ENCODE assay signal across 8 mouse cellular contexts in genomic region chr12:39920466-39920913, GRCm38 (mm10).
DNase-seq lines count a peak whose midpoint lies in the region; ATAC-seq and TF ChIP-seq lines count a peak whose summit lies in the region.

No protein-coding gene starts in this region.

- peak; percentile 48; the same call in 1 of the 2 replicates for ATAC-seq in intestine, embryonic 16.5 days
- ATAC-seq in limb, embryonic 14.5 days (ENCODE audit: low FRiP score, low read depth) = peak; percentile 80
- ATAC-seq in neural tube, embryonic 13.5 days (ENCODE audit: low read depth) = peak; percentile 92

- no peaks in the 10 kb centered on the region for H3K9me3 ChIP-seq in intestine, embryonic 16.5 days (ENCODE audit: control insufficient read depth, low read length)
- no peaks in the 10 kb centered on the region for H3K9me3 ChIP-seq in limb, embryonic 14.5 days (ENCODE audit: control insufficient read depth, low read length)
- no peaks in the 10 kb centered on the region for H3K9me3 ChIP-seq in neural tube, embryonic 13.5 days

- no peaks in the 10 kb centered on the region for H3K4me1 ChIP-seq in intestine, embryonic 16.5 days (ENCODE audit: control insufficient read depth, insufficient read depth, low read length)
- H3K4me1 ChIP-seq in limb, embryonic 14.5 days (ENCODE audit: control insufficient read depth, insufficient read depth, low read length) = 0 out of 2 replicates have a peak, but pooled peaks cover 10% of the 10 kb centered on the region
- H3K4me1 ChIP-seq in neural tube, embryonic 13.5 days (replicated peaks) = peaks cover 15% of the 10 kb centered on the region
- no peaks in the 10 kb centered on the region for H3K4me1 ChIP-seq in thymus, adult 2 months (replicated peaks; ENCODE audit: control insufficient read depth, insufficient read depth, low read length)

- 31% methylated on average over 8 of the region's 8 CpGs for WGBS in intestine, embryonic 16.5 days
- 20% methylated on average over 8 of the region's 8 CpGs for WGBS in limb, embryonic 14.5 days
- WGBS in neural tube, embryonic 13.5 days = 6% methylated on average over 8 of the region's 8 CpGs
- 13% methylated on average over 8 of the region's 8 CpGs for WGBS in thymus, adult 2 months

- peak; percentile 27 for DNase-seq in gastrocnemius, adult 18-20 months (ENCODE audit: low spot score)
- DNase-seq in gastrocnemius, postnatal 10 days = no peak
- DNase-seq in cerebellum, postnatal 4 days (ENCODE audit: low spot score in 2 of 2) = peak; percentile 23 to 65
- DNase-seq in gastrocnemius, postnatal 14 days = peak; percentile 13
- peak; percentile 66 for DNase-seq in limb, embryonic 14.5 days (ENCODE audit: low spot score)
- no peak for DNase-seq in thymus, adult 2 months

- H3K4me2 ChIP-seq in intestine, embryonic 16.5 days (ENCODE audit: low read depth, low read length) = no peak overlapping the region
- no peak overlapping the region for H3K4me2 ChIP-seq in limb, embryonic 14.5 days (replicated peaks; ENCODE audit: low read depth, low read length, severe bottlenecking)
- 0 out of 2 replicates have a peak overlapping the region, but pooled peaks have one; percentile 11 for H3K4me2 ChIP-seq in neural tube, embryonic 13.5 days

- H3K9ac ChIP-seq in intestine, embryonic 16.5 days (ENCODE audit: low read depth, low read length) = no peak overlapping the region
- no peak overlapping the region for H3K9ac ChIP-seq in limb, embryonic 14.5 days (ENCODE audit: low read depth, low read length, severe bottlenecking)
- H3K9ac ChIP-seq in neural tube, embryonic 13.5 days = no peak overlapping the region

- intact Hi-C loops in gastrocnemius, postnatal 14 days (cut with DNase I; ENCODE audit: low total_unique reads) = no loop called here

- H3K4me3 ChIP-seq in intestine, embryonic 16.5 days (ENCODE audit: low read length) = no peak overlapping the region
- H3K4me3 ChIP-seq in limb, embryonic 14.5 days (replicated peaks; ENCODE audit: low read length) = no peak overlapping the region
- no peak overlapping the region for H3K4me3 ChIP-seq in neural tube, embryonic 13.5 days
- H3K4me3 ChIP-seq in thymus, adult 2 months (ENCODE audit: control insufficient read depth, insufficient read depth, low read length) = no peak overlapping the region

- no peaks in the 10 kb centered on the region for H3K27me3 ChIP-seq in intestine, embryonic 16.5 days (replicated peaks; ENCODE audit: control insufficient read depth, insufficient read depth, low read length)
- no peaks in the 10 kb centered on the region for H3K27me3 ChIP-seq in limb, embryonic 14.5 days (ENCODE audit: control insufficient read depth, insufficient read depth, low read length)
- no peaks in the 10 kb centered on the region for H3K27me3 ChIP-seq in neural tube, embryonic 13.5 days
- H3K27me3 ChIP-seq in thymus, adult 2 months (ENCODE audit: control insufficient read depth, insufficient read depth, low read length) = no peaks in the 10 kb centered on the region

- no peaks in the 10 kb centered on the region for H3K36me3 ChIP-seq in intestine, embryonic 16.5 days (ENCODE audit: control insufficient read depth, insufficient read depth, low read length)
- H3K36me3 ChIP-seq in limb, embryonic 14.5 days (ENCODE audit: control insufficient read depth, insufficient read depth, low read length) = no peaks in the 10 kb centered on the region
- no peaks in the 10 kb centered on the region for H3K36me3 ChIP-seq in neural tube, embryonic 13.5 days
- H3K36me3 ChIP-seq in thymus, adult 2 months (ENCODE audit: control insufficient read depth, insufficient read depth, low read length) = no peaks in the 10 kb centered on the region

- no peak for TF ChIP-seq CTCF in thymus, adult 2 months (IDR thresholded peaks at IDR 0.05; ENCODE audit: borderline replicate concordance, control insufficient read depth, extremely low read depth, insufficient read depth, low read length, poor library complexity)

- no peak overlapping the region for H3K27ac ChIP-seq in intestine, embryonic 16.5 days (ENCODE audit: low read length)
- H3K27ac ChIP-seq in limb, embryonic 14.5 days (replicated peaks; ENCODE audit: low read depth, low read length) = peak overlapping the region; percentile 28; the same call in 1 of the 2 replicates
- no peak overlapping the region for H3K27ac ChIP-seq in neural tube, embryonic 13.5 days (replicated peaks)
- H3K27ac ChIP-seq in thymus, adult 2 months (ENCODE audit: control insufficient read depth, insufficient read depth, low read length) = no peak overlapping the region

- no peak for TF ChIP-seq POLR2A in limb, embryonic 14.5 days (IDR thresholded peaks at IDR 0.05; ENCODE audit: borderline replicate concordance, extremely low read depth, insufficient read depth, insufficient read length)
- no peak for TF ChIP-seq POLR2A in thymus, adult 2 months (IDR thresholded peaks at IDR 0.05; ENCODE audit: control insufficient read depth, extremely low read depth, insufficient read depth, low read length, poor library complexity)

Comparison
In these comparisons a context has a peak if more than half of its experiments do, and no peak if none do; other contexts are left out.
1. DNase-seq: peak in gastrocnemius, adult 18-20 months (single experiment), cerebellum, postnatal 4 days (2 of 2), gastrocnemius, postnatal 14 days (single experiment) and limb, embryonic 14.5 days (single experiment); none in gastrocnemius, postnatal 10 days (single experiment) and thymus, adult 2 months (single experiment).
2. Peak in every context shown above with its lines, with median percentiles within 50 percentile points of each other: ATAC-seq.